Mouse (Mus musculus): Measurements from ENCODE around the gene Ndufa3.

GRCm38 (mm10) chr7:3666921-3667391, 49.8 kb downstream of the Ndufa3 start:
- TF ChIP-seq CTCF (IDR thresholded peaks at IDR 0.05 in 2 of 3, conservative IDR thresholded peaks at IDR 0.05 in 1 of 3; ENCODE audit: control insufficient read depth in 1 of 3, insufficient read depth in 1 of 3, low read depth in 2 of 3, low read length in 3 of 3, poor library complexity in 1 of 3, severe bottlenecking in 1 of 3) (peak; percentile 25 to 46 (median 40); a peak in 5 of 6 replicates), POLR2A (IDR thresholded peaks at IDR 0.05; ENCODE audit: control insufficient read depth in 1 of 2, insufficient read depth in 1 of 2, low read depth in 1 of 2, low read length in 2 of 2, poor library complexity in 1 of 2) (peak; percentile 40 to 64; a peak in 3 of 4 replicates), ETS1 (IDR thresholded peaks at IDR 0.05; ENCODE audit: low read depth, low read length) (0 out of 2 replicates have a peak, but pooled peaks have one; percentile 8), KAT2A (conservative IDR thresholded peaks at IDR 0.05; ENCODE audit: low read depth, low read length) (no peak), JUND (IDR thresholded peaks at IDR 0.05; ENCODE audit: low read depth, low read length) (no peak), MAZ (IDR thresholded peaks at IDR 0.05; ENCODE audit: low read depth, low read length) (no peak; the same call in 1 of the 2 replicates), ZMIZ1 (IDR thresholded peaks at IDR 0.05; ENCODE audit: low read depth, low read length) (0 out of 2 replicates have a peak, but pooled peaks have one; percentile 39), GATA1 (IDR thresholded peaks at IDR 0.05; ENCODE audit: low read depth, low read length) (peak; percentile 76), EP300 (IDR thresholded peaks at IDR 0.05; ENCODE audit: low read depth in 1 of 2, low read length in 2 of 2) (no peak; a peak in 1 of 4 replicates), MYC (IDR thresholded peaks at IDR 0.05; ENCODE audit: low read depth, low read length) (0 out of 2 replicates have a peak, but pooled peaks have one; percentile 42), UBTF (IDR thresholded peaks at IDR 0.05; ENCODE audit: borderline replicate concordance, insufficient read depth, low read depth, low read length) (no peak), USF2 (IDR thresholded peaks at IDR 0.05; ENCODE audit: borderline replicate concordance in 1 of 2, insufficient read depth in 1 of 2, low read depth in 1 of 2, low read length in 2 of 2) (no peak), NRF1 (IDR thresholded peaks at IDR 0.05; ENCODE audit: insufficient read depth, low read depth, low read length, poor library complexity, severe bottlenecking) (no peak)
